Mouse (Mus musculus): ENCODE results near the gene Tcf23. TPM values are rescaled to one million over a fixed set of nuclear protein-coding genes. Genes with fewer than 3 reads are reported as not detected.
A peak's percentile ranks its signal among the peaks of the same experiment; 100 is the strongest.

Tcf23 gene
- total RNA-seq, 2 experiments from 2014 or later: 0.09 TPM; not detected in 1

DNA sequence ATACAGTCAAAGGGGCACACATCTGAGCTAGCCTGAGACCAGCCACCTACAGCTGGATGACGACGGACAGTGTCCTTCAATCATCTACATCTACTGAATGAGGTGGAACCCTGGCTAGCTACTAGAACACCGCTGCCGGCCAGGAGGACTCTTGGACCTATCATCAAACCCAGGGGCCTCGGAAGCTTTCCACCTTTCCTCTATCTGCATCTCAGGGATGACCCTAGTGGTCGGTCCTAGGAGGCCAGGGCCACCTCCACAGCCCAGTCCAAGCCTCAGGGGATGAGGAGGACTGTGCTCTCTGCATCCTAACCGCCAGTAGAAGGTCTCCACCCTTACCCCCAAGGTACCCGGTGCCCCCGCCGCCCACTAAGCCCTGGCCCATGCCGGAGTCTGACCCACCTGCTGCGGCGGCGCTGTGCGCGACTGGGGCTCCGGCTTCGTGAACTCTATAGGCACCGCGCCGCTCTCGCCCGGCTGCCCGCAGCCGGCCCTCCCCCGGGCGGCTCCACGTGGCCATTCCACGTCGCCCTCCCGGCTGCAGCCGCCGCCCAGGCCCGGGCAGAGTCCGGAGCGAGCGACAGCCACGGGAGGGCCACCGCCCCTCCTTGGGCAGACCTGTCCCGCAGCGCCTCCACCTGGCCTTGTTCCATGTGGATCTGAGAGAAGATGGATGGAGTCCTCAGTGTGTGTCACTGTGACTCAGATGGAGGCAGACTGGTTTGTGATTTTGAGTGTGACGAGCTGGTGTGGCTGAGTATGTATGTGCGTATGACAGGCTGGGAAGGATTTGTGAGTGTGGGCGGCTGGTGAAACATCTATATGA lies 23.3 kb upstream of the Tcf23 start, which contains the start of gene Cgref1:
Gene Cgref1, minus strand, starts transcription at position 636 of the 826 bp plus-strand sequence.
- peak; percentile 79 to 90 for DNase-seq (ENCODE audit: low spot score in 2 of 2)
- intact Hi-C loops (cut with DNase I): no loop called here

GRCm38 (mm10) chr5:30948620-30949019 lies 19.8 kb upstream of the Tcf23 start:
- intact Hi-C loops (cut with DNase I): no loop called here
- DNase-seq (ENCODE audit: low spot score in 2 of 2): no peak

GRCm38 (mm10) chr5:30949654-30950326 lies 18.7 kb upstream of the Tcf23 start:
- intact Hi-C loops (cut with DNase I): loop anchor here (10.0 kb wide), 1 partner anchor 245 kb away; the partner anchor contains the start of genes Eif2b4 and Snx17
- DNase-seq (ENCODE audit: low spot score in 2 of 2): peak; percentile 94

DNA sequence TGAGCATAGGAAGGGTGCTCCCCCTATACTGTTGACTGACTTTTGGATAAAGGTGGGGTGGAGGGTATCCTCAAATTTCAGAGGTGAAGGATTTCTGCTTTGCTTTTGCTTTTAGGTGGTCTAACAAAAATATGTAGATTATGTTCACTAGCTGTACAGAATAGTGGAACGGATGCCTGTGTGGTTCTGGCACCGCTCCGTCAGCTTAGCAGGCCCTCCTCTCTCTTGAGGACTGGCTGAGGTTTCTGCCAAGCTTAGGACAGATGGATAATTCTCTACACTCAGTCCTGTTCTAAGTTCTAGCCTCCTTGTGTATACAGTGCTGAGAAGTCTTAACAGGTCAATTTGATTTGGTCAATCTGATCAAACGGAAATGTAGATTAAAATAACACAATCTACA lies 18.0 kb upstream of the Tcf23 start:
- intact Hi-C loops (cut with DNase I): loop anchor here (10.0 kb wide), 1 partner anchor 244 kb away; the partner anchor contains the start of genes Eif2b4 and Snx17
- no peak for DNase-seq (ENCODE audit: low spot score in 2 of 2)

DNA sequence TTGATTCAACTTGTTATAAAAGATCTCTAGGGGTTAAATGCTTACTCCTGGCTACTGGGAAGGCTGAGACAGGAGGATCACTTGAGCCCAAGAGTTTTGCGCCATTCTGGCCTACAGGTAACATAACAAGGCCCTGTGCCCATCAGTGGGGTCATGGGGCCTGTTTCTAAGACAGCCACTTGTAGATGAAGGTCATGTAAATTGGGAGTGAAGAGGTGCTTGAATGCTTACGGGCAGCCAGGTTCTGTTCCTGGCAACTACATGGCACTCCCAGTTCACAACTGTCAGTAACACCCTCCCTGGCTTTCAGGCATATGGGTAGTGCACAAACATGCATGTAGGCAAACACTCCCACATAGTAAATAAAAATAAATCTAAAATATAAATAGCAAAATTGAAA lies 17.5 kb upstream of the Tcf23 start:
- intact Hi-C loops (cut with DNase I): loop anchor here (10.0 kb wide), 1 partner anchor 244 kb away; the partner anchor contains the start of genes Eif2b4 and Snx17
- DNase-seq (ENCODE audit: low spot score in 2 of 2): no peak

- intact Hi-C loops (cut with DNase I): loop anchor here (10.0 kb wide), 1 partner anchor 243 kb away; the partner anchor contains the start of genes Eif2b4 and Snx17
- DNase-seq (ENCODE audit: low spot score in 2 of 2): no peak
Observed at GRCm38 (mm10) chr5:30951706-30952105, 16.8 kb upstream of the Tcf23 start.

DNA sequence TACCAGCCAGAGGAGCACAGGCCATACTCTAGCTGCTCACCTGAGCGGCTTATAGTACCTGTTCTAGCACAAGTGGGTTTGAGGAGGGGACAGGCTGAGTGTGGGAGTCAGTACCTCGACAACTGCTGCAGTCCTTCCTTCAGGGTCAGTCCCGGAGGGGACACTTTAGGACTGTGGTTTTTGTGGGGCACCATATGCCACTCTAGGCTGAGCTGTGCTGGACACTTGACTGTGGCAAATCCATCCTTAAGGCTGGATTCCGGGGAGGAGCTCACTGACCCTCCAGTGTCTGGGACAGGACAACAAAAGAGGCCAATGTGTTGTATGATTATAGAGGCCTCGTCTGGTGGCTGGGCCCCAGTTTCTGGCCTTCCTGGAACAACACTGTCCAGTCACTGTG lies 15.9 kb upstream of the Tcf23 start:
- intact Hi-C loops (cut with DNase I): loop anchor here (10.0 kb wide), 1 partner anchor 242 kb away; the partner anchor contains the start of genes Eif2b4 and Snx17
- DNase-seq (ENCODE audit: low spot score in 2 of 2): no peak

- intact Hi-C loops (cut with DNase I): loop anchor here (10.0 kb wide), 1 partner anchor 241 kb away; the partner anchor contains the start of genes Eif2b4 and Snx17
- DNase-seq (ENCODE audit: low spot score in 2 of 2): no peak
Observed at GRCm38 (mm10) chr5:30954065-30954464, 14.4 kb upstream of the Tcf23 start.

DNA sequence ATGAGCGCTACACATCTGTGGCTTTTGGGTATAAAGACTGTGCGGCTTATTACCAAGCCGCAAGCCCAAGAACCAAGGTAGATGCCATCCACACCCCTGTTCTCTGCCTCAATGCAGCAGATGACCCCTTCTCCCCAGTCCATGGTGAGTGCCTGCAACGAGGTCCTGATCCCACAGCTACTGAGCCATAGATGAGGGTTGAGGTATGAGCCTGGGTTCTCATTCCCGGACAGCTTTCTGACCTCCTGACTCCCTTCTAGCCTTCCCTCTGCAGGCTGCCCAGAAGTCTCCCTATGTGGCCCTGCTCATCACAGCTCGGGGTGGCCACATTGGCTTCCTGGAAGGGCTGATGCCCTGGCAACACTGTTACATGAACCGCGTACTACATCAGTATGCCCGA lies 13.9 kb upstream of the Tcf23 start:
- intact Hi-C loops (cut with DNase I): loop anchor here (10.0 kb wide), 1 partner anchor 240 kb away; the partner anchor contains the start of genes Eif2b4 and Snx17
- DNase-seq (ENCODE audit: low spot score in 2 of 2): no peak

DNA sequence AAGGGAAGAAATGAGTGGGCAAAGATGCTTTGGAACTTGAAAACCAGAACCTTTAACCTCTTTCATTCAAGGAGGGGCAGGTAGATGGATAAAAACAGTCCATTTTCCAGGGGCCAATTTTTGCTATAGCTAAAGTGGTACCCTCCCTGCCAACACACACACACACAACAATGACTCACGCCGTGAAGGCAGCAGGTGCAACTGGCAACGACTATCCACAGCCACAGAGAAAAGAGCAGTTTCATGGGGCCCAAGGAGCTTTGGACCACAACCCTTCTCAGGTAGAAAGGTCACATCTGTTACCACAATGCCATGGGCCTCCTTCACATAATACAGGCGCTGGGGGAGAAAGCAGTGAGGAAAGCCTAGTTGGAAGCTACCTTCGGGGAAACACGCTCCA lies 12.7 kb upstream of the Tcf23 start:
- no peak for DNase-seq (ENCODE audit: low spot score in 2 of 2)
- intact Hi-C loops (cut with DNase I): loop anchor here (10.0 kb wide), 1 partner anchor 239 kb away; the partner anchor contains the start of genes Eif2b4 and Snx17

DNA sequence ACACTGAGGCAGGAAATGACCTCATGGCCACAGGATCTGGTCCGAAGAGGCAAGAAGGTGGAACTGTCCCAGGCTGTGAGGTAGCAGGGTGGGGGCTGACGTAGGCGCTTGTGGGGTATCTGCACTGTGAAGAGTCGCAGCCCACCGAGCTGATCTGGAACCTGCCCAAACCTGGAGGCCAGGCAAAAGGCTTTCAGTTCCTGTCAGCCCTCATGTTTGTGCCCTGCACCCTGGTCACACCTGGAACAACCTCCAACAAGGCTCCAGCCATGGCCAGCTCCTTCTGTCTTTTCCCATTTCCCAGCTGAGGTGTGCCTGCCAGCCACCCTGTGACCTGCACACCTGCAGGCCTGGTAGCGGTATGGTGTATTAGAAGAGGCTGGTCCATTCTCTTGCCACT lies 10.6 kb upstream of the Tcf23 start:
- intact Hi-C loops (cut with DNase I): loop anchor here (10.0 kb wide), 1 partner anchor 237 kb away; the partner anchor contains the start of genes Eif2b4 and Snx17
- no peak for DNase-seq (ENCODE audit: low spot score in 2 of 2)

DNA sequence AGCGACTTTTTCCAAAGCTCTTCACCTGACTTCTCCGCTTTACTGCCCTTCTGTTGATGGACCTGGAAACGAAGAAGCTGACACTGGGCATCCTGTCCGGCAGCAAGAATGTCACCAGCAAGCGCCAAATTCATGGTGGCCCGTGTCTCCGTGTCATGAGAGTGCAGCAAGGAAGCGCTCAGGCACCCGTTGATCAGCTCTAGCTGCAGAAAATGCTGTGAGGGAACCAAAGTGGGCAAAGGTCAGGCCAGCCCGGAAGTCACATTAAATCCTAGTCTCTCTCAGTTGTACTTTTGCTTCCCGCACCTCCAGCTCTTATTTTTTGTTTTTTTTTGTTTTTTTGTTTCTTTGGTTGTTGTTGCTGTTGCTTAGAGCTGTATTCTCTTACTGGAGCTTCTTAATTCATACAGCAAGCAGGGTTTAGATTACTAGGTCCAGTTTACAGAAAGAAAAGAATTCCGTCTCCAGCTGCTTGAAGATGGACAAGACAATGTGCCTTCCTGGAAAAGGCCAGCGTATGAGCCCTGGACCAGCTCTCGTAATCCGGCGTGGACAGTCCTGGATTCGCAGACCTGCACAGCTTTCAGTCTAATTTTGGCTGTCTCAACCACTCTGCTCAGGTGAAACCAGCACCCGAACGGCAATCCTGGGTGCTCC lies 9.1 kb upstream of the Tcf23 start:
- DNase-seq (ENCODE audit: low spot score in 2 of 2): no peak
- intact Hi-C loops (cut with DNase I): loop anchor here (10.0 kb wide), 1 partner anchor 235 kb away; the partner anchor contains the start of genes Eif2b4 and Snx17

DNA sequence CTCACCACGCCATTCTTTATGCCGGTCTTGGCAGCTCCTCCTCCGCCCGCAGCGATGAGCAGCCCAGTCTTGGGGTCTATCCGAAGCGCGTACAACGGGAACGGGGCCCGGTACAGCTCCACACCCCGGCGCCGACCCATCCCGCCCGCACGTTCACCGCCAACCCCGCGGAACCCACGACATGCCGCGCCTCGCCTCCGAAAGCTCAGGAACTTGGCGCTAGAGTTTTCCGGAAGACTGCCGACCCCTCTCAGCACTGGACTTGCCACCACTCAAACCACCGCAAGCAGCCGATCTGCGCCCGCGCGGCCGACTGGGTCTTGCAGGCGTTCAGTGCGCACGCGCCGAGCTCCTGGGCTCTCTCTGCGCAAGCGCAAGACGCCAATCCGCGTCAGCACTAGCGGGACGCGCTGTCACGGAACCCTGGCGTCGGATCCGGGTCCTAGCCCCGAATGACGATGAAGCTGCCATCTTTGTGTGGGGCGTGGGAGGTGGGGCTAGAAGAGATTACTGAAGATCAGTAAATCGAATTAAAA lies 8.4 kb upstream of the Tcf23 start, which contains the start of gene Preb:
Gene Preb, minus strand, starts transcription at position 396 of the 536 bp plus-strand sequence.
- intact Hi-C loops (cut with DNase I): loop anchor here (10.0 kb wide), 1 partner anchor 235 kb away; the partner anchor contains the start of genes Eif2b4 and Snx17

GRCm38 (mm10) chr5:30960814-30961213 lies 7.6 kb upstream of the Tcf23 start:
- DNase-seq (ENCODE audit: low spot score in 2 of 2): no peak
- intact Hi-C loops (cut with DNase I): no loop called here

More for the DNA sequence above, 8.4 kb upstream of the Tcf23 start, which contains the start of gene Preb:
- DNase-seq (ENCODE audit: low spot score in 2 of 2): peak; percentile 99 to 100

- no peak for DNase-seq (ENCODE audit: low spot score in 2 of 2)
- intact Hi-C loops (cut with DNase I): no loop called here
Observed at GRCm38 (mm10) chr5:30961545-30962505, 6.6 kb upstream of the Tcf23 start.

GRCm38 (mm10) chr5:30963916-30964315 lies 4.5 kb upstream of the Tcf23 start:
- intact Hi-C loops (cut with DNase I): no loop called here
- DNase-seq (ENCODE audit: low spot score in 2 of 2): no peak

DNA sequence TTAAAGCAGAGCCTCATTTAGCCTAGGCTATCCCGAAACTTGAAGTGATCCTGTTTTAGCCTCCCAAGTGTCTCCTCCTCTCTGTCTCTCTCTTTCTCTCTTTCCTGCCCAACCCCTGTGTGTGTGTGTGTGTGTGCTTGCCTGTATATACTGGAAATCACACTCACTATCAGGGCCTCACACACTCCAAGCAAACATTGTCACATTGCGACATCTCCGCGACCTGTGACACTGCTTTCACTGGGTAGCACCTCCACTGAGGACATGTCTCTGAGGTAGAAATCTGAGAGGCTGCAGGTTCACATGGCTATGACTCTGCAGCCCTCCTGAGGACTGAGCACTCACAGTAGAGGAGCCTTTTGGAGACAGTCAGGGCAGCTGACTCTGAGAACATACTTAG lies 2.3 kb upstream of the Tcf23 start:
- intact Hi-C loops (cut with DNase I): no loop called here
- no peak for DNase-seq (ENCODE audit: low spot score in 2 of 2)

- intact Hi-C loops (cut with DNase I): no loop called here
Observed at GRCm38 (mm10) chr5:30969440-30969839, 978 bp downstream of the Tcf23 start.

More at GRCm38 (mm10) chr5:30969440-30969839, 978 bp downstream of the Tcf23 start:
- no peak for DNase-seq (ENCODE audit: low spot score in 2 of 2)

Measured in left cerebral cortex, postnatal 14 days (tissue).